Mouse (Mus musculus) heart, adult 2 months (tissue): ENCODE results near the gene Ctsf. TPM values are rescaled to one million over a fixed set of nuclear protein-coding genes. Genes with fewer than 3 reads are reported as not detected.

Experiments used
- DNase-seq, 2 experiments: peaks; one replicate each; pipeline ENCODE4 v3.0.0; 2021
- H3K27ac ChIP-seq: fragments of 200-600 bp; 2 replicates; pipeline ENCODE4 v1.8.1; 2022
- H3K27me3 ChIP-seq: fragments of 200-500 bp; 2 replicates; pipeline ENCODE4 v1.6.1; 2012; ENCODE audit warnings: mild to moderate bottlenecking, low read length, inconsistent platforms, mixed read lengths; ENCODE audit not compliant: control insufficient read depth, insufficient read depth
- H3K36me3 ChIP-seq: fragments of 200-500 bp; 2 replicates; pipeline ENCODE4 v1.6.1; 2012; ENCODE audit warnings: low read length, inconsistent platforms; ENCODE audit not compliant: control insufficient read depth, insufficient read depth
- H3K4me1 ChIP-seq: fragments of 200-500 bp; 2 replicates; pipeline ENCODE4 v1.6.1; 2011; ENCODE audit warnings: low read length; ENCODE audit not compliant: control insufficient read depth, insufficient read depth
- H3K4me3 ChIP-seq: fragments of 200-600 bp; 2 replicates; pipeline ENCODE4 v1.8.1; 2022
- H3K79me2 ChIP-seq: fragments of 200-500 bp; replicated peaks from 2 replicates; pipeline ENCODE4 v1.6.1; 2012; ENCODE audit warnings: mild to moderate bottlenecking, inconsistent platforms, low read length, moderate library complexity, mixed read lengths; ENCODE audit not compliant: control insufficient read depth, insufficient read depth
- H3K9ac ChIP-seq: fragments of 200-500 bp; 2 replicates; pipeline ENCODE4 v1.6.1; 2012; ENCODE audit warnings: low read depth, mild to moderate bottlenecking, control low read depth, inconsistent platforms, low read length, mixed read lengths
- CTCF ChIP-seq: fragments of 200-600 bp; IDR thresholded peaks from 2 replicates; pipeline ENCODE4 v1.8.1; 2022; ENCODE audit warnings: antibody characterized with exemption, mild to moderate bottlenecking, moderate library complexity
- EP300 ChIP-seq: fragments of 200-500 bp; IDR thresholded peaks from 2 replicates; pipeline ENCODE4 v1.6.1; 2011; ENCODE audit warnings: low read depth, low read length, control low read depth; ENCODE audit not compliant: insufficient read depth
- POLR2A ChIP-seq: fragments of 200-500 bp; IDR thresholded peaks from 2 replicates; pipeline ENCODE4 v1.6.1; 2011; ENCODE audit warnings: mild to moderate bottlenecking, low read depth, low read length, control low read depth; ENCODE audit not compliant: insufficient read depth
- WGBS: fragments of 180-500 bp; shearing (Covaris S2); methylation state at CpG from one replicate; pipeline ENCODE4 v1.1.7; 2018; 5-methylcytosine and 5-hydroxymethylcytosine counted together
- intact Hi-C: fragments of 180-260 bp; cut with DNase I; formaldehyde crosslinking; loops from one replicate; pipeline ENCODE4 v1.15.1; 2025
- long read RNA-seq: library from polyadenylated mRNA; stranded (forward); transcript quantifications from one replicate; pipeline ENCODE4 v2.0.0, GENCODE M21; 2021
- polyA plus RNA-seq: library from polyadenylated mRNA; depleted of rRNA; stranded (reverse); fragments of >200 nt; gene quantifications from 2 replicates; pipeline ENCODE4 v1.2.3, GENCODE M21; 2012; rRNA removed
- total RNA-seq, 2 experiments: library from RNA; stranded (reverse); gene quantifications; 2 replicates each; pipeline ENCODE4 v1.2.3; 2021

The Ctsf gene
- total RNA-seq, result 10 to 100 TPM; 66.6 to 80.6 TPM
- 80.8 and 80.9 TPM in 2 replicates for polyA plus RNA-seq
- long read RNA-seq, transcript Ctsf-201 (14 exons, 1,980 nt), result major isoform, 106 of 124 reads
- long read RNA-seq, partial matches to known transcripts, result 1 of 124 reads
- long read RNA-seq, other reads (novel, unspliced or antisense), result 16 of 124 reads

DNA sequence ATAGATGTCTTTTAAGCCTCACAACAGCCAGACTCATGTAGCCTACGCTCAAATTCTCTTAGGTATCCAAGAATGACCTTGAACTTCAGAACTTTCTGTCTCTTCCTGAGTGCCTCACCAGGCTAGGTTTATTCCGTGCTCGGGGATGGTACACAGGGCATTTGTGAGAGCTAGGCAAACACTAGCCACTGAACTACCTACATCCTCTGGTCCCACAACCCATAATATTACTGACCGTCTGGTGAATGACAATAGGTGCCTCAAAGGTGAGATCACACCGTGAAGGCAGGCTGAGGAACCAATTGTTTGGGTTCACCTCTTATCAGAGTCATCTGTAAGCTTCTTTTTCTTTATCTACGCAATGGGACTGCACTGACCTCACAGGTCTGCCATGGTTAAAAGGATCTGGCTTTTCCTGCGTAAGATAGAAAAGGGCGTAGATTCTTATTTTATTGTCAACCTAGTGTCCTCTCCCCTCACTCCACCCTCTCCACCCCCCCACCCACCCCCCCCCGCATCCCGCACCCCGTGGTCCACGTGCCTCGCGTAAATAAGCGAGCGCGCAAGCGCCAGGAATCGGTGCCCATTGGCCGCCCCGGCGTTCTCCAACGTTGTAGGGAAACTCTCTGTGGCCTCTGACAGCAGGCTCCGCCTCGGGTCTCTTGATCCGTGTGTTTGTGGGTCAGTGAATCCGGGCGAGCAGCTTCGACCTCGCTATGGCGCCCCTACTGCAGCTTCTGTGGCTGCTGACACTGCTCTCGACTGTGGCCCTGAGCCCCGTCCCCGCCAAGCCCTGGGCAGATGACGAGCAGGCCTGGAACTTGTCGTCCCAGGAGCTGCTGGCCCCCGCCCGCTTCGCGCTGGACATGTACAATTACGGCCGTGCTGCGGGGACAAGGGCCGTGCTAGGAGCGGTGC is at the start of gene Ctsf:
Ctsf (plus strand) TSS at position 579 of the 918 bp plus-strand sequence.
- peaks cover 5% of the 10 kb centered on the region for H3K4me1 ChIP-seq
- intact Hi-C loops, result loop anchor here (2.0 to 10.0 kb wide), 2 partner anchors 24 to 230 kb away; partner anchors contain the start of genes Rce1 and Zdhhc24
- H3K27me3 ChIP-seq, result no peaks in the 10 kb centered on the region
- H3K4me3 ChIP-seq, result peak within 1 kb of the TSS; percentile 69
- WGBS, result 3% methylated on average over 45 of the region's 45 CpGs
- TF ChIP-seq POLR2A, result peak; percentile 80
- TF ChIP-seq EP300, result 0 out of 2 replicates have a peak, but pooled peaks have one; percentile 34
- TF ChIP-seq CTCF, result peak; percentile 22; the same call in 1 of the 2 replicates
- DNase-seq, result peak; percentile 90 to 92
- peak within 1 kb of the TSS; percentile 90 for H3K9ac ChIP-seq
- H3K27ac ChIP-seq, result peak within 1 kb of the TSS; percentile 88
- H3K79me2 ChIP-seq, result no peaks in the 10 kb centered on the region
- H3K36me3 ChIP-seq, result no peaks in the 10 kb centered on the region

DNA sequence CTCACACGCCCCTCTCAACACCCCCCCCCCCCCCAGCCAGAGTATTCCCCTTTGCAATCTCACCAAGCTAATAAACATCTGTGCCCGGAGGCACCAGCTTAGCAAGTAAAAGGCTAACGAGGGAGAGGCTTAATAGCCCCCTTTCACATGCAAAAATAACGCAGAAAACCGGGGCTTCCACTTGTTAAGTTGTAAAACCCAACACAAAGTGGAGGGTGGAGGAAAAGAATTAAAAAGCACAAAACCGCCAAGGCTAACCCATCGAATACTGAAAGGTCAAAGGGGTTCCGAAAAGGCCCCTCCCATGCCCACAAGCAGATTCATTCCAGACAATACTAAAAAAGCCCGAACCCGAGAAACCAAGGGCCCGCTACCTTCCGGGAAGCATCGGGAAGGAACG is 44.6 kb upstream of the Ctsf start:
- no peak for DNase-seq
- peak overlapping the region; percentile 86 for H3K4me3 ChIP-seq
- H3K79me2 ChIP-seq, result peaks cover 7% of the 10 kb centered on the region; the same call in 1 of the 2 replicates
- H3K9ac ChIP-seq, result peak overlapping the region; percentile 84
- WGBS, result under 1% methylated on average over 14 of the region's 14 CpGs
- H3K4me1 ChIP-seq, result peaks cover 4% of the 10 kb centered on the region
- TF ChIP-seq POLR2A, result no peak
- no peak for TF ChIP-seq EP300
- intact Hi-C loops, result loop anchor here (2.0 kb wide), 2 partner anchors 28 to 54 kb away; partner anchors contain the start of genes Ccdc87, Ccs and Rbm4b
- peak overlapping the region; percentile 80 for H3K27ac ChIP-seq
- H3K27me3 ChIP-seq, result no peaks in the 10 kb centered on the region
- peaks cover 20% of the 10 kb centered on the region for H3K36me3 ChIP-seq

DNA sequence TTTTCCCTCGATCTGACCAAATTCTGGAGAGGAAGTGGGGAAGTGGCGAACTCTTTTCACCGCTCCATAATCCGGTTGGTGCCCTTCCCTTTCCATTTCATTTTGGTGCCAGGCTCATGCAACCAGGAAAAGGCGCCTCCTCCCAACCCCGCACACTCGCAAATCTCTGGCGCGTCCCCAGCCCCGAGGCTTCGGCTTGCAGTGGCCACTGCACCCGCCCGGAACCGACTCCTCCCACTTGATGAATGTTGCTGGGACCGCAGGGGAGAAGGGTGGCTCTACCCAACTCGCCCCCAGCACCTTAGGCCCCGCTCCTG is 44.2 kb upstream of the Ctsf start:
- peaks cover 19% of the 10 kb centered on the region for H3K36me3 ChIP-seq

DNA sequence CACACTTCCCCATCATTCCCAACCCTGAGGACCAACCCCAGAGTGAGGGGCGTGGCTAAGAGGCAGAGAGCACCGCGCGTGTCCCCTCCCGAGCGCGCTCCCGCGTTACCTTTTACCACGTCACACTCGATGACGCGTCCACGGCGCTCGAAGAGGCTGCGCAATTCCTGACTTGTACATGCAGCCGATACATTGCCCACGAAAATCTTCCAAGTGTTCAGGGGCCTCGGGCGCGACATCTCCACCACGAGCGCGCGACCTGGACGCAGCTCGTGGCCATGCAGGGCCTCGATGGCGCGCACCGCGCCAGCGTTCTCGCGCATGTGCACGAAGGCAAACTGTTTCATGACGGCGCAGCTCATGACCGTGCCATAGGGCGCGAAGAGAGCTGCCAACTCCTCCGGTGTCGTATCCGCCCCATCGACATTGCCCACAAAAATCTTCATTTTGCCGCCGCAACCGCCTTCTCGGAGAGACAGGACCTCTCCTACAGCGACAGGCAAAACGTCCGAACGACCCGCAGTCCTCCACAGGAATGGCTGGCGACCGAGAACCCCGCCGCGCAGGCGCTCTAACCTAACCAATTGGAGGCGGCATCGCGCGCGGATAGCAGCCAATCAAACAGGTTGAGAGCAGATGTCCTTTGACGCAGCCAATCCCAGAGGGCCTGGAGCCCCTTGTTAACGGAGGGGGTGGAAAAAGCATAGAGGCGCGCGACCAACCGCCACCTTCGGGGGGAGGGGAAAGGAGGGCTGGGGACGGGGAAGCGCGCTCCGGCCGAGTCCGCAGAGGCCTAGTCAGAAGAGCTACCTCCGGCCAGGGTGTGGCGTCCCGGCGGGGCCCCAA is 43.6 kb upstream of the Ctsf start, which contains the start of the genes Gm21992 and Rbm14:
Gm21992 (minus strand) TSS at position 550 of the 846 bp plus-strand sequence.
Rbm14 (minus strand) TSS at position 572 of the 846 bp plus-strand sequence.
- Histone ChIP-seq H3K36me3 (peaks cover 16% of the 10 kb centered on the region), H3K27ac (peak within 1 kb of the TSS; percentile 88), H3K4me3 (peak within 1 kb of the TSS; percentile 86), H3K27me3 (no peaks in the 10 kb centered on the region), H3K79me2 (peaks cover 7% of the 10 kb centered on the region; the same call in 1 of the 2 replicates), H3K9ac (peak within 1 kb of the TSS; percentile 87), H3K4me1 (peaks cover 4% of the 10 kb centered on the region)
- TF ChIP-seq POLR2A (peak; percentile 99), EP300 (0 out of 2 replicates have a peak, but pooled peaks have one; percentile 51), CTCF (peak; percentile 26)
- under 1% methylated on average over 83 of the region's 83 CpGs for WGBS
- peak; percentile 96 to 99 for DNase-seq
- intact Hi-C loops, result loop anchor here (2.0 kb wide), 2 partner anchors 28 to 54 kb away; partner anchors contain the start of genes Ccdc87, Ccs and Rbm4b

More for the DNA sequence above, 44.2 kb upstream of the Ctsf start:
- Histone ChIP-seq H3K27ac (peak overlapping the region; percentile 80), H3K4me3 (peak overlapping the region; percentile 86), H3K27me3 (no peaks in the 10 kb centered on the region), H3K4me1 (peaks cover 4% of the 10 kb centered on the region), H3K79me2 (peaks cover 7% of the 10 kb centered on the region; the same call in 1 of the 2 replicates), H3K9ac (peak overlapping the region; percentile 84)
- intact Hi-C loops, result loop anchor here (2.0 kb wide), 2 partner anchors 28 to 54 kb away; partner anchors contain the start of genes Ccdc87, Ccs and Rbm4b
- under 1% methylated on average over 17 of the region's 17 CpGs for WGBS
- DNase-seq, result no peak
- TF ChIP-seq EP300, result no peak
- TF ChIP-seq POLR2A, result no peak
- no peak for TF ChIP-seq CTCF

DNA sequence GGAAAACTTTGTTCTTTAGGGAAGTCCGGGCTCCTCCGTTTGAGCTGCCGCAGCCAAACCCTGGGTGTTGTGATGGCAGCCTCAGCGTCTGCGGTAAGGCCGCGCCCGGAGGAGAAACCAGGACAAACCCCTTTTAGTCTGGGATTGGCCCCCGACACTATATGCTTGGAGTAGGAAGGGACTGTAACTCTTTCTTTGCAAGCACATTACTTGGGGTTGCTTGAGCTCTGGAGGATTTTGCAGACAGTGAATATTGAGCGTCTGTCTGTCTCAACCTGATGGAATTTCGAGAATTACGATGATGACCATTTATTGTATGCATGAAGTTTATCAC is 43.1 kb upstream of the Ctsf start:
- WGBS, result 3% methylated on average over 12 of the region's 12 CpGs
- intact Hi-C loops, result loop anchor here (2.0 kb wide), 2 partner anchors 27 to 55 kb away; partner anchors contain the start of genes Ccdc87, Ccs and Rbm4b
- Histone ChIP-seq H3K27me3 (peaks cover 1% of the 10 kb centered on the region; the same call in 1 of the 2 replicates), H3K4me3 (peak overlapping the region; percentile 86), H3K36me3 (peaks cover 14% of the 10 kb centered on the region), H3K9ac (peak overlapping the region; percentile 87), H3K27ac (peak overlapping the region; percentile 88), H3K4me1 (peaks cover 4% of the 10 kb centered on the region), H3K79me2 (peaks cover 7% of the 10 kb centered on the region; the same call in 1 of the 2 replicates)
- DNase-seq, result no peak
- TF ChIP-seq POLR2A (no peak), EP300 (no peak), CTCF (no peak)
